Mouse (Mus musculus) spleen, adult 18-20 months (tissue): ENCODE data around the gene Cmc4.

ENCODE experiments used
- DNase-seq, 2 experiments: peaks; one replicate each; pipeline ENCODE4 v3.0.0; 2022; ENCODE audit warnings: mixed read lengths in 2 of 2

Cmc4 gene

DNA sequence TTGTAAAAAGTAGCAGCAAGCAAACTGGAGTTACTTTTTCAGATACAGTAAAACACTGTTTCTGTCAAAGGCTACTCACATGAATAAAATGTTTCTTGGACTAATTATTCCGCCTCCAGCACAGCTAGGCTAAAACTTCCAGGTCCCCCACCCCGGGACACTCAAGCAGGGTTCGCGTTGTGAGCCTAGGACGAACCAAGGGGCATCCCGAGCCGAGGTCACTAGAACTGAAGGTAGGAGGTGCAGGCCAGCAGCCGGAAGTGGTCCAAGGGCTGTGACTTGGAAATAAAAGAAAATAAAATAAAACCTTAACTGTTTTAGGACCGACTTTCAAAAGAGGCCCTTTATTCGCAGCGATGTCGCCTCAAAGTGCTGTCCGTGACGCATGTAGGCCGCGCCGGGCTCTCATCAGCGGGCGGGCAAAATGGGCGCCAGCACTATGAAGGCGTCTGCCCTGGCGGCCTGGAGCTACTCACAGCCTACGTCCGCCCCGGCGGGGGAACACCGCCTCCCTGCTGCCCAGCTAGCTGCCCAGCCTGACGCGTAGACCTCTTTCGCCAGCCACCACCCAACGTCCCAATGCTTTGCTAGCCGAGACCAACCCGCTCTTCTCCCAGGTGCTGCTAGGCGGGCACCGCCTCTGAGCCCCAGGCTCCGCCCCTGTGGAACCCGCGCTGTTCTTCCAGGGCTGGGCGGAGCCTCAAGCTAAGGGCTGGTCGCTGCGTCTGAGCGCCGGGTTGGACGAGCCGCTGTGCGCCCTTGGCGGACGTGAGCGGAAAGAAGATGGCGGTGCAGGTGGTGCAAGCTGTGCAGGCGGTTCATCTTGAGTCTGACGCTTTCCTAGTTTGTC lies at the start of gene Cmc4, which contains the start of the genes Mtcp1 and Brcc3:
TSS of gene Cmc4 (minus strand) at position 649 of the 850 bp plus-strand sequence.
TSS of gene Mtcp1 (minus strand) at position 653 of the 850 bp plus-strand sequence.
TSS of gene Brcc3 (plus strand) at position 693 of the 850 bp plus-strand sequence.
- peak; percentile 81 to 83 for DNase-seq

DNA sequence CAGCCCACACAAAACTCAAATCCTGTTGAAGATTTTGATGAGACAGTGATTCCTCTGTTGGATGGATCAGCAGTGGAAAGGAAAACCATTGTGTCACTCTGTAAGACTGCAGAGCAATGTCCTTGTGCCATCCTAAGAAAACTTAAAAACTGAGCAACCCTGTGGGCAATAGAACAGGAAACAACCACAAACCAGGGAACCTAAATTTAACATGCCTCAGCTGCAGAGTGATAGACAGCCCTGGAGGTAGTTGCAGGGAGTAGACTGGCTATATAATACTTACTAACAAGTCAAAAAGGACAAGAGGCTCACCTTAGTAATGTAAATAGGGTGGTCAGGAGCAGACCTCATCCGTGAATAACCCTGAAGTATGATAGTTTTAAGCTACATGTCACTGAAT lies 38.2 kb upstream of the Cmc4 start:
- DNase-seq, result no peak

DNA sequence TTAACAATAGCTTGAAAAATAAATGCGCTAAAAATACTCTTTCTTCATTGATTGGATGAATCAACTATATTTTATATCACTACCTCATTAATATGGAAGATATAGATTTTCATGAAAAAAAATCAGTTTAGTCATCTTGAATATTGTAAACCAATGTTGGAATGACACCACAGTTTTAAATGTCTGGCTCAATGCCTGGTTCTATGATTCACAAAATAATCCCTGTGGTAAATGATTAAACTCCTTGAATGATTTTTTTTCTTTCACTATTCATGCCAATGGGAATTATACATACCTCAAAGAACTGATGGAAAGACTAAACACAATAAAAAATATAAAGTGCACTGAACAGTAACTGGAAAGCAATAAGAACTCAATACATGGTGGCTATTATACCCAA lies 6.7 kb downstream of the Cmc4 start:
- no peak for DNase-seq

DNA sequence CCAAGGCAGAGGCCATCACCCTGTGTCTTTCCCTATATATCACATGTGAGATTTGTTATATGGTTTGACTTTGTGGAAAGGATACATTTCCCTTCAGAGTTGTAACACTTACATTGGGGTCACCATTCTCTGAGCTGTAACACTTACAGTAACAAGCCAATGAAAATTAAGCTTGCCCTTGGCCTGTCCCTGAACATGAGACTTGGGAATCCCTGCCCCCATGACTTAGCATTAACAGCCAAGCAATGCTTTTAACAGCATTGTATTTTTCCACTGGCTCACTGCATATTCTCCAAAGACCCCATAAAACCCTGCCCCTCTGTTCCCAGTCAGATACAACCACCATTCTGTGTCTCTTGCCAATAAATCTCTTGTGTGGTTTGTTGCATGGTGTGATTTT lies 13.0 kb downstream of the Cmc4 start:
- no peak for DNase-seq

DNA sequence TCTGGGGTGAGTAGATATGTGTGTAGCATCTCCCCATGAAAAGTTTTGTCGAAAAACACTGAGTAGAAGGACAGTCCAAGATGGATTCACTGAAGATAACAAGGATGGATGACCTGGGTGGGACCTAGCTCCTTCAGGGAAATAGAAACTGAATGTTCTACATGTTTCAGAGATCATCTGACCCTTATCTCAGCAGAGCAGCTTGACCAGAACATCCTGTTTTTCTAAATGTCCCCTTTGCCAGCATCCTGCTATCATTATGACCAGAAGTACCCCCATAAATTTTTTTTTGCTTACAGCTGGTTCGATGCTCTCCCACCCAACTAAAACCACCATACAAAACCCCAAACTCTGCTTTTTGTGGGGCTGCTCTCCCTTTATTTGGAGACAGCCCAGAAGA lies 13.7 kb downstream of the Cmc4 start:
- DNase-seq, result no peak

DNA sequence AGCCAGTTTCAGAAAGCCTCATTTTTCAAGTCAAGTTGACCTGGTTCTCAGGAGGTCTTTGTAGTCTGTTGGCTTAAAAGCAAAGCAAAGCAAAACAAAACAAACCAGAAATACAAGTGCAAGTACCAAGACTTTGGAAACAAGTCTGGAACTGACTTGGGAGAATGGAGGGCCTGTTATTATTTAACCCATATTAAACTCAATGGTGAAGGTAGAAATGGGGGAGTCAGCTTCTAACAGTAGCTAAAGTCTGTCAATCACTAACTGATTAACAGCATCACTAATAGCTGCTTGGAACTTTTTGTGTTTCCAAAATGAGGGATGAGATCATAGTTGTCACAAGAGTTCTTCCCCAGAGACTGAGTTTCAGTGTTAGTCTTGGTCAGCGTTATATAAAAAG lies 16.9 kb downstream of the Cmc4 start:
- DNase-seq, result no peak

DNA sequence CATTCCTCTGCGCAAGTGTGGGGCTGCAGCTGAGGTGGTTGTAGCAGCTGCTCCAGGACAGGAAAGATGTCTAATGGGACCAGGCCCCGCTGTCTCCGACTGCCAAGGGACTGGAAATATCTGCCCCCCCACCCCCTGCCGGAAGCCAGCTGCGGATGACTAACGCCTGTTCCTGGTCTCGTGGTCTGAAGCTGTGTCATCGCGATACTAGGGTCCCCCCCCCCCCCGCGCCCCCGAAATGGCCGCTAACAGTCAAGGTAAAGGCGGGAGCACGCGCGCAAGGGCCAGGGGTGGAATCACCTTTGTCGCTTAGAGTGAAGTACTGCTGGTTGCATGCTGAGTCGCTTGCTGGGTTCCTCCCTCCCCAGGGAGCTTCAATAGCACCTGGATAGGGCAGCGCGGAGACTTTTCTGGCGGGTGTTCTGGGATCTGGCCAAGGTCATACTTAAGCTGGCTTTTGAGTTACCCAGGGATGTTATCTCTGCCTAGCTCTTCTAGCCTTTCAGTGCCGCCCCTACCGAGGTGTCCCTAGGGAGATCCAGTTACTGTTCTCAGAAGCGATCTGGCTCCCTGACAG lies 34.1 kb downstream of the Cmc4 start, which contains the start of the genes Fundc2 and F8:
TSS of gene Fundc2 (plus strand) at position 205 of the 577 bp plus-strand sequence.
TSS of gene F8 (minus strand) at position 421 of the 577 bp plus-strand sequence.
- peak; percentile 23 to 51 for DNase-seq

DNA sequence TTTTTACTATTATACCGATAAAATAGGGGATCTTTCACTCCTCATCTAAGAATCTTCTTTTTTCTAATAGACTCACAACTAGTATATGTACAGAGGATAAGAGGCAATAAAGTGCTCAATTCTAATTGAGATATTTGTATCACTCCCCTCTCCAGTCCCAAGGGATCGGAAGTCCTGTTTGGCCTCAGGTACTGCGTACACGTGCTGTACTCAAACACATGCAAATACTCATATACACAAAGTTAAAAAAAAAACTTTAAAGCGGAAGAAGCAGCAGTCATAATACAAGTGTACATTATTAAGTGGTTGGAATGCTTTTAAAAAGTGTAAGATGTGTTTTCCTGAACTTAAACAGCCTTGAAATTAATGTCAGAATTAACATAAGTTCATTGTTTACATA lies 34.7 kb downstream of the Cmc4 start:
- no peak for DNase-seq

DNA sequence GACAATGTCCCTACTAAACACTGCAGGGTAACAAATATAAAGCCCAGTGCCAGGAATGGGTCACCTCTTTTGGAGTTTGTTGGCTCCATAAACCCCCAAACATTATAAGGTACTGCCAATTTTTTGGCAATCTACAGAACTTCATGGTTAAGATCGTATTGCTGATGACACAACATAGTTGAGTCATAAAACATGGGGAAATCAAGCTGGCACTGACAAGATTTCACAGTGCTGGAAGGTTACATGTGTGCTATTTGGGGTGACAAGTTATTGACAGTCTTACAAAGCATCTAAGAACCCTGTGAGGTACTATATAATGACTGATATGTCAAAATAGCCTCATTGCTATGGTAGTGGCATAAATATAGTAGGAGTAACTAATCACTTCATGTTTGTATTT lies 35.2 kb downstream of the Cmc4 start:
- no peak for DNase-seq

DNA sequence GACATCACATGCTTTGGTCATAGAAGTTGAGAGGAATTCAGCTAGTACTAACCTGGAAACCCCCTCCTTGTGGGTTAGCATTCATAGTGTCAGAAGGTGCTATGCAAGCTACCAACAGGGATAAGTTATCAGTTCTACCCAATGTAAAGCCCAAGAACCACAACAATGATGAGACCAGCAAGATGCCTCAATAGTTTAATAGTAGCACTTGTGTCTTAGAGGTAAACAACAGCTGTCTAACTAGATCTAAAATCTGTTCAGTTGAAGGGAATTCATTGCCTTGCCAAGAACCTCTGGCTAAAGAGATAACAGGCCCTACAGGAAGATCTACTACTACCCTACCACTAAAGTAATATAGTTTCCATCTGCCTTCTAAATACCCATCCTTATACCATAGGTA lies 39.6 kb downstream of the Cmc4 start:
- DNase-seq, result no peak

DNA sequence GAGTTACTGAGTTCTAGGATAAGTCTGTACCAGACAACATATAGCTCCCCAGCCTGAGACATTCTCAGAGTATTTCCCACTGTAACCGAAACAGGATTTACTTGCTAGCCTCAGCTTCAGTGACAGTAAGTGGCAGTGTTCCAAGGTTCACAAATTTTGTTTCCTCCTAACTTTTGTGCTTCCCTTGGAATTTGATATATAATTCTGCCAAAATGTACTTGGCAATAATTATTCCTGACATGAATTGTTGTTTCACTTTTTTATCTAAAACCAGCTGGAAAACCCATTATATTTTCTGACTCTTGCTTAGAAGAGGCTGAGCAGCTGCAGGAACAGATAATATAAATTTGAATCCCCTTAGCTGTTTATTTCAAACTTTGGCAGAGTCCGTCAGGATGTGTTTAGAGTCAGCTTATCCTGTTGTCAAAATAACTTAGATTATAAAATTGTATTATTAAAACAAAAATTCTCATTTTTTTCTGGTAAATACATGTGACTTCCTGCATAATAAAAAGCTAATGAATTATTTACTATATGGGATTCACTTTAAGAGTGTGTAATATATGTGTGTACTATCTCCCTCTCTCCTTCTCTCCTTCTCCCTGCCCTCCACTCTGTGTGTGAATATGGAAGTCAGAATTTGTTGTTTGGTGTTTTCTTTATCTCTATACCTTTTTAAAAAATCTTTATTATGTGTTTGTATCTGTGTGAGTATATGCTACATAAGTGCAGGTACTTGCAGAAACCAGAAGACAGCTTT lies 43.5 kb downstream of the Cmc4 start:
- DNase-seq, result no peak

DNA sequence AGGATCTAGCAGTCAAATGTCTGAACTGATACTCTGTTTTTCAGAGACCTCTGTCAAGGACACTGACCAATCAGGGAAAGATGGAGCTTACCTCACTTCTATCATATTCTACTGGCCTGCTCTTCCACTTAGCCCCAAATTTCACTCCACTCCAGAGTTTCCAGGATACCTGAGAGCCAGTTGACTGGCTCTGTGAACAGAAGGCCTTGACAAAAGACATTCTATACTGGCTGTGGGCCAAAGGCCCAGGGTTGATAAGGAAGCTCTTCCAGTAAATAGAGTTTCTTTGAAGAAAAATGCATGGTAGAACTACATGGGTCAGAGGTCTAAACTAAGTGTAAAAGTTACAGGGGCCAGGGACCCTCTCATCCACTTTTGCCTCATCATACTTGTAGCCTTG lies 46.2 kb downstream of the Cmc4 start:
- no peak for DNase-seq
